Mouse (Mus musculus) heart, postnatal 36 days (tissue): ENCODE results near the gene 4930512M02Rik. TPM values are rescaled to one million over a fixed set of nuclear protein-coding genes. Genes with fewer than 3 reads are reported as not detected.
"Not testable (repeated sequence)": the region's sequence is repeated elsewhere in the genome, so short reads cannot be mapped to it uniquely, and the experiment has no call there.

Source experiments
- DNase-seq, 2 experiments: peaks; one replicate each; pipeline ENCODE4 v3.0.0; 2021 to 2022
- intact Hi-C: fragments of 180-260 bp; cut with DNase I; formaldehyde crosslinking; loops from one replicate; pipeline ENCODE4 v1.15.1; 2025
- total RNA-seq, 2 experiments: library from RNA; stranded (reverse); gene quantifications; 2 replicates each; pipeline ENCODE4 v1.2.3; 2021

4930512M02Rik gene
- total RNA-seq, result not detected

DNA sequence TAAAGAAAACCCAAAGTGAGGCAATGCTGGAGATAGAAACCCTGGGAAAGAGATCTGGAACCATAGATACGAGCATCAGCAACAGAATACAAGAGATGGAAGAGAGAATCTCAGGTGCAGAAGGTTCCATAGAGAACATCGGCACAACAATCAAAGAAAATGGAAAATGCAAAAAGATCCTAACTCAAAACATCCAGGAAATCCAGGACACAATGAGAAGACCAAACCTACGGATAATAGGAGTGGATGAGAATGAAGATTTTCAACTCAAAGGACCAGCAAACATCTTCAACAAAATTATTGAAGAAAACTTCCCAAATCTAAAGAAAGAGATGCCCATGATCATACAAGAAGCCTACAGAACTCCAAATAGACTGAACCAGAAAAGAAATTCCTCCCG, at the start of gene 4930512M02Rik:
Gene 4930512M02Rik (minus strand): TSS at position 101 of the 400 bp plus-strand sequence.
- intact Hi-C loops, result not testable (repeated sequence)

GRCm38 (mm10) chr11:11677165-11677564, 49.5 kb upstream of the 4930512M02Rik start:
- intact Hi-C loops, result no loop called here
- no peak for DNase-seq

More for the DNA sequence above, at the start of gene 4930512M02Rik:
- DNase-seq, result not testable (repeated sequence)

- intact Hi-C loops, result no loop called here
- no peak for DNase-seq
Measured at GRCm38 (mm10) chr11:11676068-11676741, 48.6 kb upstream of the 4930512M02Rik start.

DNA sequence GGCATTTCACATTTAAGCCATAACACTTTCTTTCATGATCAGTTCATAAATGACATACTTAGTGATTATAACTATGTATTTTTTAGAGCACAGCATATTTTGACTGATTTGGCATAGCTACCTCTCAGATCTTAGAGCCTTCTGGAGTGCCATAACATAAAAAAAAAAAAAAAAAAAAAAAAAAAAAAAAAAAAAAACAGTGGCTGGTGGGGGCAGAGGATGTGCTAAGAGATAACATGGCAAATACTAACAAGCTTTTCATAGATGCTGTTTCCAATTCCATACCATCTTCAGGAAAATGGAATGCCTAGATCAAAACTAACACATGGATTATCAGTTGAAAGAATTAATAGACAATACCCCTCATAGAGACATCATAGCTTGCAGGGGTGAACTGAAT, 47.4 kb upstream of the 4930512M02Rik start:
- DNase-seq, result no peak
- intact Hi-C loops, result no loop called here

DNA sequence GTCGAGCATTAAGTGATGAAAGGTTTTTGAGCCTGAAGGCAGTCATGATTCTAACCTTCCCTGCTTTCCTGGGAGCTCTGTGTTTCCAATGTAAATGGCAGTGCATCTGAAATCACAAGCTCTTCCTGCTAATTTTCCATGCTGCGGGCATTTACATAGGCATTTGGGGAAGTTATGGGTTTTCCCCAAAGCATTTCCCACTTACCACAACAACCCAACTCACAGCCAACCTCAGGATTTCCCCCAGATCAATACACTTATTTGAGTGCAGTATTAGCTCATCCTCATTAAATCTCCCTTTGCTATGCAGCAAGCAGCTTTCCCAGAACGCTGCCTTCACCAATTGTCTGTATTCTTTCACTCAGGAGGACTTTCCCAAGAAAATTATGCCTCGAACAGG, 45.3 kb upstream of the 4930512M02Rik start:
- DNase-seq, result no peak
- intact Hi-C loops, result no loop called here

- no peak for DNase-seq
- intact Hi-C loops, result no loop called here
Measured at GRCm38 (mm10) chr11:11667922-11668290, 40.3 kb upstream of the 4930512M02Rik start.

DNA sequence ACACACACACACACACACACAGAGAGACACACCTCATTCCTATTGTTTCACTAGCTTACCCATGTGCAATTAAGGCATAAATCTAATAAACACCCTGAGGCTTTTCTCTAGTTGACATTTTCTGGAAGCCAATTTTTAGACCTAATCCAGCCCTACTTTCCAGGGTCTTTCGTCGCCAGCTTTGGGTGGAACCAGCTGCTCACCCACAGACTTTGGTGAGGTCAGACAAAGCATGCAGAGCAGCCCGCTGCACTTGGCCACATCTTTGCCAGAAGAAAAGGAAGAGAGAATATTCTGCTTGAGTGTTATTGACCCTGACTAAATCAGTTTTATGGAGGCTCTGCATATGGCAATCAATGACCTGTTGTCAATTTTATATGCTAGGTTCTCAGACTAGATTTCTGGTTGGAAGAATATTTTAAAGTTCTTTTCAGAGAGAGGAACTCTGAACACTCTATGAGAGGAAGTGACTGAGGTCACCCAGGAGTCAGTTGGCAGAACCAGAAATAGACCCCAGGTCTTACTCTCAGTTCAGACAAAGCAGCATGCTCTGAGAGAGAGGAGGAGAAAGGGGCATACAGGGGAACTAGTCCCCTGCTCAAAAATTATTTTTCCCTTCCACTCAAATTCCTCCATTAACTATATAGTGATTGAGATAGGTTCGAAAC, 39.8 kb upstream of the 4930512M02Rik start:
- intact Hi-C loops, result no loop called here
- DNase-seq, result no peak

- DNase-seq, result no peak
- intact Hi-C loops, result no loop called here
Measured at GRCm38 (mm10) chr11:11660651-11661050, 33.0 kb upstream of the 4930512M02Rik start.

- DNase-seq, result no peak
- intact Hi-C loops, result no loop called here
Measured at GRCm38 (mm10) chr11:11658834-11659233, 31.2 kb upstream of the 4930512M02Rik start.

GRCm38 (mm10) chr11:11657634-11658033, 30.0 kb upstream of the 4930512M02Rik start:
- no peak for DNase-seq
- intact Hi-C loops, result no loop called here

- no peak for DNase-seq
- intact Hi-C loops, result no loop called here
Measured at GRCm38 (mm10) chr11:11656995-11657530, 29.4 kb upstream of the 4930512M02Rik start.

DNA sequence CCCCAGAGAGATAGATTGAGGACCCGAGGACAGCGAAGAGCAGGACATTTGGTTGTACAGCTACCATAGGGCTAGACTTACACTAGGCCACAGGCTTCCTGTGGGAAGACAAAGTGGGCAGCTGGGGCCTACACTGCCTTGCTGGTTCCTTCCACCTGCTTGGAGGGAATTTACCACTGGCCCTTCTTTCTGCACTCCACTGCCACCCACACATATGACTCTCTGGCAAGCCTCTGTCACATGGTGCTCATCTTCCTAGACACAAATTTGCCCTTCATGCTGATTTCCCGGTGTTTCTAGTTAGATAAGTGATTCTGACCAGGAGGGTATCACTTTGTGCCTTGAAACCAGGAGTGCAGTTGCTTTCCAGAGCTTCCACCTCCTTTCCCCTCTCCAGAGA, 28.8 kb upstream of the 4930512M02Rik start:
- DNase-seq, result no peak
- intact Hi-C loops, result no loop called here

GRCm38 (mm10) chr11:11644303-11644702, 16.7 kb upstream of the 4930512M02Rik start:
- intact Hi-C loops, result no loop called here
- no peak for DNase-seq

DNA sequence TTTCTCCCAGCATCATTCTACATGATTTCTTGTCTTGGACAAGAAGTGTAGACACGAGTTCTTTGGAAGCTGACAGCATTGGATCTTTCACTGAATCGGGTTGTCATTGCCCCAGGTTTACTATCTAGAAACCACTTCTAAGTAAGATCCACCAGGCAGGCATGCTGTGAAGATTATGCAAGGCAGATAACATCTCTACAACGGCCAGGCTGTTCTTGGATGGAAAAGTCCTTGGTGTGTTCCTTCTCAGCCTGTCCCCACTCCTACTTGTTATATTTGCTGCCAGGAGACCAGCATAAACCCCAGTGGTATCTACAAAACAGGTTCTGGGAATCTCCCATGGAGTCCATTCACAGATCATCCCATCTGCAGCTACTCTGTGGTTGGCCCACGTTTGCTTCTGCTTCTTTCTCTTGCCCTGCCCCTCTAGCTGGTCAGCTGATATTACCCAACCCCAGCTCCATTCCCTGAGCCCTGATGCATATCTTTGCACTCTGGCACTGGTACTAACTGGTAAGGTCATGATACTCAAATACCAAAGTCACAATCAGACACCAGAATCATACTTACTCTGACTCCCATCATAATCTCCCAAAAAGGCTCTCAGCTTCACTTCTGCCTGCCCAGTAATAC, 3.4 kb downstream of the 4930512M02Rik start:
- intact Hi-C loops, result no loop called here

GRCm38 (mm10) chr11:11609243-11609642, 18.4 kb downstream of the 4930512M02Rik start:
- no peak for DNase-seq
- intact Hi-C loops, result no loop called here

More for the DNA sequence above, 3.4 kb downstream of the 4930512M02Rik start:
- no peak for DNase-seq

DNA sequence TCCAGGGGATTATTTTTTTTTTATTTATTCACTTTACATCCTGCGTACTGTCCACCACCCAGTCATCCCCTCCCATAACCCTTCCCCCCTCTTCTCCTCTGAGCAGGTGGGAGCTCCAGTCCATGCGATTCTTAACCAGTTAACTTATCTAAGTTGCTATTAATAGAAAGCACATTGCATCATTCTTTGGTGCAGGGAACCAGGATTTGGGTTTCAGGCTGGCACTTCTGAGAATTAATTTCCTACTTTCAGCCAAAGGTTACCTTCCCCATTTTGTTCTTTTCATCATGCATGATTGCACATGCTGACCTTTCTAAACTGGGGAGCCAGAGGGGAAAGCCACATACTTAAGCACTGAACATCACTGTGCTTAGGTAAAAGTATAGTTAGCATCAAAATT, 40.3 kb downstream of the 4930512M02Rik start:
- intact Hi-C loops, result no loop called here
- no peak for DNase-seq

GRCm38 (mm10) chr11:11586423-11586822, 41.2 kb downstream of the 4930512M02Rik start:
- no peak for DNase-seq
- intact Hi-C loops, result no loop called here

GRCm38 (mm10) chr11:11573691-11574090, 53.9 kb downstream of the 4930512M02Rik start:
- intact Hi-C loops, result no loop called here
- DNase-seq, result no peak

- intact Hi-C loops, result no loop called here
- no peak for DNase-seq
Measured at GRCm38 (mm10) chr11:11570747-11571146, 56.9 kb downstream of the 4930512M02Rik start.

DNA sequence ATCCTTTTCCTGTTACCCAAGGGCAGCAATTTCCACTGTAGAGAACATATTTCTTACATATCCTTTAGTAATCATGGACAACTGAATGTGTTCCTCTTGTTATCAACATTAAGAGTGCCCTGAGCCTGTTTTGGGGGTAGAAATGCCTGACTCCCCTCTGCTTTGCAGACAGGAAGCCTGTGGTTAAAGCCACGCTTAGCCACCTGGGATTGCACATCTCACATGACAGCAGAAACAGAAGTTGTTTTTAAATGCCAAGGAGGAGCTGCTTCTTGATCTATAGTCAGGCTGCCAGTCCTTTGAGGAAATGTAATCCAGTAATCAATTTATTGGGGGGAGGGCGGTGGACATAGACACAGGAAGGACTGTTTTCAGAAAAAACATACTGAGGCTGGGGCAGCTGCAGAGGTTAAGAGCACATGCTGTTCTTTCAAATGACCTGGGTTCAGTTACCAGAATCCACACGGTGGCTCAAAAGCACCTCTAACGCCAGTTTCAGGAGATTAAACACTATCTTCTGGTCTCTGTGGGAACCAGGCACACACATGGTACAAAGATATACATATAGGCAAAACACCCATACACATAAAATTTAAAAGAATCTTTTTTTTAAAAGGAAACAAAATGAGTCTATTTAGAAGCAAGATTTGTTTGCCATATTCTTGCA, 58.0 kb downstream of the 4930512M02Rik start:
- no peak for DNase-seq
- intact Hi-C loops, result no loop called here

DNA sequence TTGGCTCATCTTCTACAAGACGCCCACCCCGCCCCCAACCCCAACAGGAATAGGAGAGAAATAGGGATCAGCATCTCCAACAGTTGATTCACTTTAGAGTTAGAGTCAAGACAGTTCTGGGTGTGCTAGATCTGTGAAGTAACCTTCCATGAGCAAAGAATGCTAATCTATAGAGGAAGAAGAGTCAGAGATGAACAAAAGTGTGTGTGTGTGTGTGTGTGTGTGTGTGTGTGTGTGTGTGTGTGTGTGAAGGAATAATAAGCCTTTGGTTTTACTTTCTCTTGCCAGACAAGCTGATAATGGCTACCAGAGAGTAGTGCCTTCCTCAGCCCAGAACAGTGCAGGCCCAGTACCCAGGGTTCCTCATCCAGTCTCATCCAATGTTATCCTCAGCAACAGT, 59.6 kb downstream of the 4930512M02Rik start:
- DNase-seq, result no peak
- intact Hi-C loops, result no loop called here
